Mouse (Mus musculus) testis, adult 2 months (tissue): ENCODE data around the gene Ms4a7.

Experiments used
- CTCF ChIP-seq: fragments of 200-500 bp; IDR thresholded peaks from 2 replicates; pipeline ENCODE4 v1.5.1; 2012; ENCODE audit warnings: low read depth, mild to moderate bottlenecking, inconsistent platforms, low read length, moderate library complexity; ENCODE audit not compliant: control insufficient read depth, insufficient read depth, insufficient replicate concordance
- POLR2A ChIP-seq: fragments of 200-500 bp; IDR thresholded peaks from 2 replicates; pipeline ENCODE4 v1.6.1; 2012; ENCODE audit warnings: low read depth, mild to moderate bottlenecking, inconsistent platforms, low read length, moderate library complexity; ENCODE audit not compliant: control insufficient read depth

GRCm38 (mm10) chr19:11371181-11371580 is 35.2 kb upstream of the Ms4a7 start:
- no peak for TF ChIP-seq CTCF
- no peak for TF ChIP-seq POLR2A
